Mouse (Mus musculus) stomach, postnatal 0 days (tissue): ENCODE results near the gene Isg15. TPM values are rescaled to one million over a fixed set of nuclear protein-coding genes. Genes with fewer than 3 reads are reported as not detected.
A peak's percentile ranks its signal among the peaks of the same experiment; 100 is the strongest.
"Not testable (repeated sequence)": the region's sequence is repeated elsewhere in the genome, so short reads cannot be mapped to it uniquely, and the experiment has no call there.

ENCODE experiments used
- ATAC-seq: fragments of 200-750 bp; cut with Nextera tagmentation; 2 replicates; pipeline ENCODE4 v1.8.0; 2017; ENCODE audit not compliant: low FRiP score, low TSS enrichment
- DNase-seq: peaks from one replicate; pipeline ENCODE4 v3.0.0-alpha.2; 2016; ENCODE audit warnings: low spot score
- H3K27ac ChIP-seq: fragments of 300-500 bp; sonication (generic); replicated peaks from 2 replicates; pipeline ENCODE4 v1.5.1; 2014; ENCODE audit warnings: mild to moderate bottlenecking, control low read depth
- H3K27me3 ChIP-seq: fragments of 300-500 bp; sonication (generic); 2 replicates; pipeline ENCODE4 v1.6.1; 2014; ENCODE audit warnings: low read length; ENCODE audit not compliant: control insufficient read depth, insufficient read depth
- H3K36me3 ChIP-seq: fragments of 300-500 bp; sonication (generic); 2 replicates; pipeline ENCODE4 v1.6.1; 2014; ENCODE audit warnings: low read length, mixed read lengths; ENCODE audit not compliant: control insufficient read depth, insufficient read depth
- H3K4me1 ChIP-seq: fragments of 300-500 bp; sonication (generic); replicated peaks from 2 replicates; pipeline ENCODE4 v1.6.1; 2014; ENCODE audit warnings: antibody characterized with exemption; ENCODE audit not compliant: control insufficient read depth, insufficient read depth
- H3K4me2 ChIP-seq: fragments of 300-500 bp; sonication (generic); replicated peaks from 2 replicates; pipeline ENCODE4 v1.6.1; 2014; ENCODE audit warnings: low read depth, mild to moderate bottlenecking, control low read depth, moderate library complexity
- H3K4me3 ChIP-seq: fragments of 300-500 bp; sonication (generic); 2 replicates; pipeline ENCODE4 v1.5.1; 2014; ENCODE audit warnings: low read depth, low read length, control low read depth
- H3K9ac ChIP-seq: fragments of 300-500 bp; sonication (generic); 2 replicates; pipeline ENCODE4 v1.6.1; 2014; ENCODE audit warnings: mild to moderate bottlenecking, low read length, control low read depth, mixed read lengths
- H3K9me3 ChIP-seq: fragments of 300-500 bp; sonication (generic); 2 replicates; pipeline ENCODE4 v1.6.1; 2016; ENCODE audit warnings: low read length; ENCODE audit not compliant: control insufficient read depth
- CTCF ChIP-seq: IDR thresholded peaks from 2 replicates; pipeline ENCODE4 v1.5.1; 2016; ENCODE audit warnings: antibody characterized with exemption, low read depth, mild to moderate bottlenecking, moderate library complexity
- EP300 ChIP-seq: optimal IDR thresholded peaks from 2 replicates; pipeline ENCODE3; 2016; ENCODE audit warnings: antibody characterized with exemption
- WGBS: fragments of 180-500 bp; shearing (Covaris S2); extraction: QIAGEN DNeasy Blood & Tissue Kit; methylation state at CpG from one replicate; pipeline ENCODE4 v1.1.7; 2014; 5-methylcytosine and 5-hydroxymethylcytosine counted together
- microRNA-seq: library from miRNA; unstranded; fragments of <30 nt; microRNA quantifications from one replicate; pipeline ENCODE4, GENCODE M21; 2016
- polyA plus RNA-seq: library from polyadenylated mRNA; unstranded; fragments of >200 nt; fragmentation: Nextera tagmentation; extraction: Ambion mirVana; gene quantifications from 2 replicates; pipeline ENCODE4 v1.2.1, GENCODE M21; 2015

Isg15 gene
- polyA plus RNA-seq, 1 experiment from 2014 or later = 4.1 TPM

GRCm38 (mm10) chr4:156168611-156169010 lies 32.0 kb downstream of the Isg15 start:
- no peak for ATAC-seq
- peaks cover 45% of the 10 kb centered on the region for H3K36me3 ChIP-seq
- WGBS = 85% methylated on average over 8 of the region's 8 CpGs

GRCm38 (mm10) chr4:156166477-156166876 lies 34.1 kb downstream of the Isg15 start:
- TF ChIP-seq EP300 = no peak
- peak; percentile 49 for TF ChIP-seq CTCF
- Histone ChIP-seq H3K4me3 (no peak overlapping the region), H3K27ac (no peak overlapping the region), H3K36me3 (peaks cover 37% of the 10 kb centered on the region), H3K9ac (no peak overlapping the region), H3K27me3 (no peaks in the 10 kb centered on the region), H3K4me1 (no peaks in the 10 kb centered on the region), H3K9me3 (no peaks in the 10 kb centered on the region), H3K4me2 (no peak overlapping the region)
- DNase-seq (no peak), ATAC-seq (no peak)
- WGBS = 88% methylated on average over 9 of the region's 9 CpGs

More at GRCm38 (mm10) chr4:156168611-156169010, 32.0 kb downstream of the Isg15 start:
- Histone ChIP-seq H3K9me3 (no peaks in the 10 kb centered on the region), H3K4me2 (no peak overlapping the region), H3K4me3 (no peak overlapping the region), H3K27me3 (no peaks in the 10 kb centered on the region), H3K27ac (no peak overlapping the region), H3K9ac (no peak overlapping the region), H3K4me1 (no peaks in the 10 kb centered on the region)
- TF ChIP-seq CTCF (no peak), EP300 (no peak)
- no peak for DNase-seq

- Histone ChIP-seq H3K9ac (no peak overlapping the region), H3K27ac (no peak overlapping the region), H3K4me3 (no peak overlapping the region), H3K36me3 (no peaks in the 10 kb centered on the region), H3K9me3 (no peaks in the 10 kb centered on the region), H3K4me2 (no peak overlapping the region), H3K4me1 (no peaks in the 10 kb centered on the region), H3K27me3 (no peaks in the 10 kb centered on the region)
- TF ChIP-seq CTCF (no peak), EP300 (no peak)
- DNase-seq (no peak), ATAC-seq (no peak)
- 94% methylated on average over 3 of the region's 3 CpGs for WGBS
Measured at GRCm38 (mm10) chr4:156154771-156155170, 45.8 kb downstream of the Isg15 start.

GRCm38 (mm10) chr4:156150887-156151286 lies 49.7 kb downstream of the Isg15 start:
- not testable (repeated sequence) for H3K4me1 ChIP-seq, H3K4me2 ChIP-seq, H3K36me3 ChIP-seq, H3K27ac ChIP-seq, H3K9ac ChIP-seq, ATAC-seq, H3K27me3 ChIP-seq, H3K4me3 ChIP-seq, H3K9me3 ChIP-seq
- DNase-seq = peak; percentile 12
- 68% methylated on average over 10 of the region's 10 CpGs for WGBS

Small RNAs within 50 kb of the gene (microRNA-seq; reads per million reads assigned to microRNA genes)
- gene Mir7658 = 1.9 reads per million

Other genes with a start within 250 kb of the Isg15 start
- gene C1qtnf12, start 238.5 kb downstream of the Isg15 start, polyA plus RNA-seq = 48.5 and 59.1 TPM in 2 replicates
- 9.0 and 9.4 TPM in 2 replicates for gene B3galt6, start 208.2 kb downstream of the Isg15 start, polyA plus RNA-seq
- 129 and 137 TPM in 2 replicates for gene Sdf4, start 207.9 kb downstream of the Isg15 start, polyA plus RNA-seq
- gene Tnfrsf4, start 187.0 kb downstream of the Isg15 start, polyA plus RNA-seq = 0.21 and 0.48 TPM in 2 replicates
- gene Tnfrsf18, start 174.7 kb downstream of the Isg15 start, polyA plus RNA-seq = 2.2 and 3.3 TPM in 2 replicates
- 2.7 TPM in 2 replicates for gene Ttll10, start 141.4 kb downstream of the Isg15 start, polyA plus RNA-seq
- 4.9 and 5.4 TPM in 2 replicates for gene 9430015G10Rik, start 90.8 kb downstream of the Isg15 start, polyA plus RNA-seq
- gene Rnf223, start 70.3 kb downstream of the Isg15 start, polyA plus RNA-seq = 7.6 and 7.7 TPM in 2 replicates
- 17.7 and 21.4 TPM in 2 replicates for gene Agrn, start 3.3 kb downstream of the Isg15 start, polyA plus RNA-seq
- gene AW011738, start 2.5 kb upstream of the Isg15 start, polyA plus RNA-seq = 1.2 and 1.6 TPM in 2 replicates
- 4.0 and 4.6 TPM in 2 replicates for gene Perm1, start 15.1 kb upstream of the Isg15 start, polyA plus RNA-seq
- gene Plekhn1, start 34.0 kb upstream of the Isg15 start, polyA plus RNA-seq = 34.0 and 41.9 TPM in 2 replicates
- gene Noc2l, start 35.2 kb upstream of the Isg15 start, polyA plus RNA-seq = 30.2 and 30.6 TPM in 2 replicates
- 0.08 and 0.18 TPM in 2 replicates for gene Samd11, start 54.8 kb upstream of the Isg15 start, polyA plus RNA-seq
- not detected in 2 replicates for gene Vmn2r-ps159, start 130.3 kb upstream of the Isg15 start, polyA plus RNA-seq